Mouse (Mus musculus) monocyte, adult 2 months (primary cell): ENCODE measurements around the gene Glipr1.

Experiments used
- DNase-seq, 2 experiments: peaks; one replicate each; pipeline ENCODE4 v3.0.0; 2022; ENCODE audit warnings: low spot score in 2 of 2, low read depth in 1 of 2

Glipr1 gene

DNA sequence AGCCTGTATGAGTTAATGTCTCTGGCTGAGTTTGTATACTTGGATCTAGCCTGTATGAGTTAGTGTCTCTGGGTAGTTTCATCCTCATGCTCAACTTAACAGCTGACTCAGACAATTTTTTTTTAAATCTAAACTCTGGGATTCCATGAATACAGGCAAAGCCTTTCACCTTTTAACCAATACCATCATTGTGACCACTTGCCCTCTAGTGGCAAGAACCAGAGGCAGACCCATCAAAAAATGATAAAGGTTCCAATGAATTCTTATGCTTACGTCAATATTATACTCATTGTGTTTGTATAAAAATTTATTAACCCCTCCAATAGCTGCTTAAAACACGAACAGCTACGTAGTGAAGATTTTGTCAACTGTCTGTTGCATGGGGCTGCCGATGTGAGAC lies 36.0 kb downstream of the Glipr1 start:
- no peak for DNase-seq

GRCm38 (mm10) chr10:111960459-111960858 lies 42.0 kb downstream of the Glipr1 start:
- DNase-seq, result no peak

DNA sequence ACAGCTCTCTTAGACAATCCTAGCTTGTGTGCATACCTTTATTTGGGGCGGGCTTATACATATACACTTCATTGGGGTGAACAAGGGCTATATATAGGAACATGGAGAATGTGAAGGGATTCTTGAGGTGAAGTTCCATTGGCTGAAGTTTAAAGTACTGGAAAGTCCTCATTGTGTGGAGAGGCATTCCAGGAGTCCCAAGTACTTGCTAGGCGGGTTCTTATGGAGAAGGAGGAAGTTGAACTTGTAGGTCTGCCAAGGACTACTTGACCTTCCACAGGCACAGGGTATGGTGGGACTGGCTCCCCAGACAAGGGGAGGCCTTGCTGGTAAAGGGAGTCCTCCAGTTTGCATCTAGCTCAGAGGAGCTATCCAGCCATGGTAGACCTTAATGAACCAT lies 43.1 kb downstream of the Glipr1 start:
- DNase-seq, result no peak

DNA sequence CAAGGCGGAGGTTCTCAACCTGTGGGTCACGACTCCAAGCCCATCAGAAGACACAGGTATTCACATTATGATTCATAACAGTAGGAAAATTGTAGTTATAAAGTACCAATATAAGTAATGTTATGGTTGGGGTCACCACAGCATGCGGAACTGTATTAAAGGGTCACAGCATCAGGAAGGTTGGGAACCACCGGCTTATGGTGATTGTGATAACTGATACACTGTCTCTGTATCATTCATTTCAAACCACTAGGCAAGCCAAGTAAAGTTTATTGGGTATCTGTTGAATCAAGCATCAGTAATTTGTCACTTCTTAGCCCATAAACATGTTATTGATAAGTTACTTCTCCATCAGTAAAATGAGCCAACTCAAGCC lies 44.4 kb downstream of the Glipr1 start:
- DNase-seq, result no peak

DNA sequence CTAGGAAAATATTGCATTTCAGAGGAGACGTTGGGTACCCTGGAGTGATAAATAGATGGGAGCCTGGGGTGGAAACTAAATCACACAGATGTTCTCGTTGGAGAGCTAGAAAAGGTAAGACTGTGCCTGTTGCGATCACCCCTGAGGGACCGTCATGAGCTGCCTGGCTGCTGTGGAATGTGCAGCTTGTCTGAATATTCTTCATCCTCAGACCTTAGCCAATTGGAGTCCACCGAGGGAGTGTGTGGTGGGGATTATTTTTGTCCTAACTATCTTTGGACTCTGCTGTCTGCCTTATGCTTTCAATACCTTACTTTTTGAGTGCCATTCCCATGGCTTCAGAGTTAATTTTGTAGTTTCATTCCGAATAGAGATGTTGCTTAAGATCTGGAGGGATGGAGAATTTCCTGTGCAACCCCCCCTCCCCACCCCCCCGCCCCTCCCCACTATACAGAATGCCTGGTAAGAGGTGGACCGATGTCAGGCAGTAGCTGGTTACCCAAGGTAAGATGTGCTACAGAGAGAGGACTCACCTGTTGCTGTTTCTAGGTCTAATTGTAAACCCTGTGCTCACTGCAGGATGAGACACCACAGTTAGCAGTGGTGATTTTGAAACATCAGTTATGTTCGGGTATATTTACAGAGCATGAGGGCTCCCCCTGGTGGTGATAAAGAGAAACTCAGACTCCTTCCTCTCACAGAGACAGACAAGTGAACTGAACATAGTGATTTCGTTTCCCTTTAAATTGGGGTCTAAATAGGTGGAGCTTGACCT lies 45.0 kb downstream of the Glipr1 start:
- DNase-seq, result peak in 1 of 2 experiments; percentile 24

- no peak for DNase-seq
Measured at GRCm38 (mm10) chr10:111955836-111956235, 46.6 kb downstream of the Glipr1 start.

DNA sequence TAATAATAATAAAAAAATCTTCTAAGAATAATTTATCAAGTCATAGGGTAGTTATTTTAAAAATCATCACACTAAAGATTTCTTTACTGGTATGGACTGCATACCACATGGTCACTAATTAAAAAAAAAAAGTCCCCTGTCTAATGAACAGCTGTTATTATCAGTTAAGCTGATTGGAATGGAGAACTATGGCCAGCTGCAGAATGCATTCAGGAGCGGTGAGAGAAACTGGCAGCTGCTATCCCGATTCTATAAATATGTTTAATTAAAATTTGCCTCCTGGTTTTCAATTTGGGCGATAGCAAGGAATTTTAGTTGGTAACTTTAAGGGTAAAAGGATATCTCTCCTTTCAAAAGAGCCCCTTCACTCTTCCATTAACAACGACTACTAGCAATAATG lies 53.4 kb downstream of the Glipr1 start:
- no peak for DNase-seq

DNA sequence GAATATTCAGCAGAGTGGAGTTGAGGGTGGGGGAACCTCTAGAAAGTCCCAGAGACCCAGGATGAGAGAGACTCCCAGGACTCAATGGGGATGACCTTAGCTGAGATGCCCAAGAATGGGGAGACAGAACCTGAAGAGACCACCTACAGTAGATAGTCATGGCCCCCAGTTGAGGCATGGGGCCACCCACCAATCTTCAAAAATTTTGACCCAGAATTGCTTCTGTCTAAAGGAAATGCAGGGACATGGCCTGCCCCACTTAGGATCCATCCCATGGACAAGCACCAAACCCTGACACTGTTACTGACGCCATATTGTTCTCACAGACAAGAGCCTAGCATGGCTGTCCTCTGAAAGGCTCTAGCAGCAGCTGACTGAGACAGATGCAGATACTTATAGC lies 54.4 kb downstream of the Glipr1 start:
- DNase-seq, result no peak

DNA sequence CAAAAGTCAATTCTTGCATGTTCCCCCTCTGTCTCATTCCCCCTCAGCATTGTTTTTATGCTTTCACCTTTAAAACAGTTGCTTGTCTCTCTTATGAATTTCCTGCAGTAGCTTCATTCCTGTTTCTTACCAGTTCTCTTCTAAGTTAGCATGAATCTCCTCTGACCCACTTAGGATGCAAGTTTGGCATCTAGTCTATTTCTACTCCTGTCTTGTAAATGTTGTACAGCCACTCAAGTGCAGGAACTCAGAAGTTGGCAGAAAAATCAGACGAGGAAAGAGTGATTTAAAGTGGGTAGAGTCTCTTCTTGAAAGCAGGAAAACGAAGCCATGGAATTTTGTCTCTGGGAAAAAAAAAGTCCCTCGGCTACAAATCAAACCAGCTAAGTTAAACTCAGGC lies 56.9 kb downstream of the Glipr1 start:
- no peak for DNase-seq

GRCm38 (mm10) chr10:111943026-111943425 lies 59.4 kb downstream of the Glipr1 start:
- DNase-seq, result no peak

DNA sequence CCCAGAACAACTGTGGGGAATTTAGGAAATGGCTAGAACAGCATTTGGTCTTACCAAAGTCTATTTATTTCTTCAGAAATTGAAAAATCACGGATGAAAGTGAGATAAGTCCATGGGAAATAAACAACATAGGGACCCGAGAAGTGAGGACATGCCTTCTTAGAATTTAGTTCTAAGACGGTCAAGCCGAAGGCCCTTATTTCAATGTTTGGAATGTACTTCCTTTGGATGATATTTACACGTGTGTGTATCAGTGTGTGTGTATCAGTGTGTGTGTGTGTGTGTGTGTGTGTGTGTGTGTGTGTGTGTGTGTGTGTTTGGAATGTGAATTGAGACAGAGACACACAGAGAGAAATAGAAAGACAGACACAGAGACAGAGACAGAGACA lies 65.3 kb downstream of the Glipr1 start:
- no peak for DNase-seq

GRCm38 (mm10) chr10:111936491-111937145 lies 65.8 kb downstream of the Glipr1 start:
- DNase-seq, result no peak

DNA sequence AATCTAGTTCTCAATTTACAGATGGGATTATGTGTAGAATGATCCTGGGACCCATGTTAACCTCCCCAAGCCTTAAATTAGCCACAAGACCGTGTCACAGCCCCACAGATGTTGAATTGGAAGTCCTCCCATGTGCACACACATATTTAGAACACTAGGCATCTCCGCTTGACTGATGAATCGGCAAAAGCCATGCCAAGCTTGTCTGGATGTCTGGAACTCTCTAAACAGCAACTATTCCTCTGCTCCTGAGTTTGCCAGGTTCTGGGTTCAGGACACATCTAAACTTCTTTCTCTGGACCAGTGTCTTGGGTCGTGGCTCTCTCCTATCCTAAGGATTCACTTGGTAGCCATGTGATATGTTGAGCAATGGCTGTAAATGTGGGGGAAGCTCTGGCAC lies 66.4 kb downstream of the Glipr1 start:
- no peak for DNase-seq
